Mouse (Mus musculus) frontal cortex, postnatal 14 days (tissue): ENCODE measurements at regions not wholly inside any gene's neighbourhood (a gene's known extent, or its start where the extent isn't known, plus 50 kb on each side); places are given as distances from the start of the nearest gene placed in this dataset.
"Not testable (repeated sequence)": the region's sequence is repeated elsewhere in the genome, so short reads cannot be mapped to it uniquely, and the experiment has no call there.

ENCODE experiments used
- DNase-seq, 2 experiments: peaks; one replicate each; pipeline ENCODE4 v3.0.0; 2022; ENCODE audit warnings: low spot score in 2 of 2

- DNase-seq, result not testable (repeated sequence)
These were observed 63.2 kb downstream of the Hlx start for GRCm38 (mm10) chr1:184669173-184669572.

- DNase-seq, result no peak
These were observed 64.0 kb downstream of the Hlx start for GRCm38 (mm10) chr1:184668428-184668827.

GRCm38 (mm10) chr1:184668022-184668421 lies 64.4 kb downstream of the Hlx start:
- no peak for DNase-seq

- DNase-seq, result no peak
These were observed 67.2 kb downstream of the Hlx start for GRCm38 (mm10) chr1:184665243-184665642.

GRCm38 (mm10) chr1:184664098-184664375 lies 68.4 kb downstream of the Hlx start:
- no peak for DNase-seq

GRCm38 (mm10) chr1:184663300-184664097 lies 68.9 kb downstream of the Hlx start:
- DNase-seq, result no peak

- no peak for DNase-seq
These were observed 81.8 kb downstream of the Hlx start for GRCm38 (mm10) chr1:184650541-184651105.

- DNase-seq, result no peak
These were observed 84.4 kb downstream of the Hlx start for GRCm38 (mm10) chr1:184647920-184648540.

GRCm38 (mm10) chr1:184644767-184645598 lies 87.4 kb downstream of the Hlx start:
- no peak for DNase-seq

- DNase-seq, result no peak
These were observed 101.5 kb downstream of the Hlx start for GRCm38 (mm10) chr1:184630695-184631475.

- DNase-seq, result no peak
These were observed 103.2 kb downstream of the Hlx start for GRCm38 (mm10) chr1:184629194-184629593.

GRCm38 (mm10) chr1:184628566-184629168 lies 103.8 kb downstream of the Hlx start:
- DNase-seq, result no peak

GRCm38 (mm10) chr1:184622462-184622861 lies 110.0 kb downstream of the Hlx start:
- no peak for DNase-seq

- no peak for DNase-seq
These were observed 110.5 kb downstream of the Hlx start for GRCm38 (mm10) chr1:184621950-184622349.

- DNase-seq, result no peak
These were observed 114.5 kb downstream of the Hlx start for GRCm38 (mm10) chr1:184617853-184618454.

GRCm38 (mm10) chr1:184615991-184616390 lies 116.4 kb downstream of the Hlx start:
- DNase-seq, result no peak

- no peak for DNase-seq
These were observed 117.6 kb downstream of the Hlx start for GRCm38 (mm10) chr1:184614699-184615415.

- no peak for DNase-seq
These were observed 119.5 kb downstream of the Hlx start for GRCm38 (mm10) chr1:184612880-184613279.

GRCm38 (mm10) chr1:184608938-184609337 lies 123.5 kb downstream of the Hlx start:
- no peak for DNase-seq

GRCm38 (mm10) chr1:184608338-184608737 lies 124.1 kb downstream of the Hlx start:
- DNase-seq, result no peak
